Mouse (Mus musculus): ENCODE measurements around the gene Mecom.

The Mecom gene

GRCm38 (mm10) chr3:30514051-30514754 is 33.6 kb downstream of the Mecom start:
- 2% methylated on average over 52 of the region's 52 CpGs for whole genome bisulfite sequencing

- WGBS = 11% methylated on average over 16 of the region's 16 CpGs
These were observed 34.4 kb downstream of the Mecom start for GRCm38 (mm10) chr3:30513314-30513997.

- 11% methylated on average over 12 of the region's 12 CpGs for WGBS
These were observed 35.3 kb downstream of the Mecom start for GRCm38 (mm10) chr3:30512459-30513030.

GRCm38 (mm10) chr3:30511796-30512195 is 36.0 kb downstream of the Mecom start:
- WGBS = 21% methylated on average over 7 of the region's 7 CpGs

- WGBS = 44% methylated on average over 4 of the region's 4 CpGs
These were observed 36.7 kb downstream of the Mecom start for GRCm38 (mm10) chr3:30511062-30511640.

GRCm38 (mm10) chr3:30510646-30511045 is 37.2 kb downstream of the Mecom start:
- WGBS = 22% methylated on average over 8 of the region's 8 CpGs

- WGBS = 4% methylated on average over 16 of the region's 16 CpGs
These were observed 37.7 kb downstream of the Mecom start for GRCm38 (mm10) chr3:30510105-30510504.

- WGBS = 2% methylated on average over 49 of the region's 55 CpGs
These were observed 38.6 kb downstream of the Mecom start for GRCm38 (mm10) chr3:30508930-30509910.

- WGBS = under 1% methylated on average over 73 of the region's 73 CpGs
These were observed 39.4 kb downstream of the Mecom start for GRCm38 (mm10) chr3:30508296-30508929.

GRCm38 (mm10) chr3:30507576-30508295 is 40.1 kb downstream of the Mecom start:
- WGBS = 3% methylated on average over 41 of the region's 41 CpGs

GRCm38 (mm10) chr3:30507028-30507575 is 40.7 kb downstream of the Mecom start:
- WGBS = 3% methylated on average over 22 of the region's 22 CpGs

GRCm38 (mm10) chr3:30506329-30507027 is 41.3 kb downstream of the Mecom start:
- 14% methylated on average over 17 of the region's 17 CpGs for WGBS

- WGBS = 43% methylated on average over 16 of the region's 16 CpGs
These were observed 42.0 kb downstream of the Mecom start for GRCm38 (mm10) chr3:30505741-30506251.

GRCm38 (mm10) chr3:30504561-30504960 is 43.2 kb downstream of the Mecom start:
- 78% methylated on average over 7 of the region's 7 CpGs for WGBS

- 41% methylated on average over 9 of the region's 9 CpGs for whole genome bisulfite sequencing
These were observed 49.5 kb downstream of the Mecom start for GRCm38 (mm10) chr3:30498202-30498828.

GRCm38 (mm10) chr3:30494371-30494770 is 53.4 kb downstream of the Mecom start:
- 68% methylated on average over 2 of the region's 2 CpGs for WGBS

- WGBS = 75% methylated on average over 4 of the region's 4 CpGs
These were observed 59.0 kb downstream of the Mecom start for GRCm38 (mm10) chr3:30488808-30489207.

GRCm38 (mm10) chr3:30486422-30486821 is 61.4 kb downstream of the Mecom start:
- WGBS = 90% methylated on average over 4 of the region's 4 CpGs
